Mouse (Mus musculus) brain, embryonic 18.5 days (tissue): ENCODE results near the gene Decr2.
"Not testable (repeated sequence)": the region's sequence is repeated elsewhere in the genome, so short reads cannot be mapped to it uniquely, and the experiment has no call there.

ENCODE experiments used
- DNase-seq: peaks from one replicate; pipeline ENCODE4 v3.0.0-alpha.2; 2012; ENCODE audit warnings: low read depth, low spot score

The Decr2 gene

GRCm38 (mm10) chr17:26113181-26113948, 23.2 kb upstream of the Decr2 start, which contains the start of gene Tmem8:
Gene Tmem8 (plus strand): TSS chr17:26113299.
- DNase-seq = no peak

GRCm38 (mm10) chr17:26112751-26113150, 22.6 kb upstream of the Decr2 start:
- no peak for DNase-seq

DNA sequence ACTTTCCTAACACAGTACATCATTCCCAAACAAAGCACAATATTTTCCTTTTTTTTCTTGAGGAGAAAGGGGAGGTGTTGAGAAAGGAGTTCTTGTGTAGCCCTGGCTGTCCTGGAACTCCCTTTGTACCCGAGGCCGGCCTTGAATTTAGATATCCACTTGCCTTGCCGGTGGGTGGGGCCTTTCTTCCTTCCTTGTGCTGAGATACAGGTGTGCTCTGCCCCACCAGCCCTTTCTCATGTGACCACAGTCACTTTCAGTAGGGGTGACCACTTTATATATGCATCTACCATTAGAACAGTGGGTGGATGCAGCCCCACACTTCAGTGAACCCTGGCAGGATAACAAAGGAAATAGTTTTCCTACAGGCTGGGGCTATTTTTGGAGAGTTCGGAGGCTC, 21.6 kb upstream of the Decr2 start:
- no peak for DNase-seq

- DNase-seq = no peak
These were observed 20.9 kb upstream of the Decr2 start for GRCm38 (mm10) chr17:26111024-26111423.

GRCm38 (mm10) chr17:26110156-26110555, 20.0 kb upstream of the Decr2 start:
- no peak for DNase-seq

- no peak for DNase-seq
These were observed 15.5 kb upstream of the Decr2 start for GRCm38 (mm10) chr17:26105619-26106018.

DNA sequence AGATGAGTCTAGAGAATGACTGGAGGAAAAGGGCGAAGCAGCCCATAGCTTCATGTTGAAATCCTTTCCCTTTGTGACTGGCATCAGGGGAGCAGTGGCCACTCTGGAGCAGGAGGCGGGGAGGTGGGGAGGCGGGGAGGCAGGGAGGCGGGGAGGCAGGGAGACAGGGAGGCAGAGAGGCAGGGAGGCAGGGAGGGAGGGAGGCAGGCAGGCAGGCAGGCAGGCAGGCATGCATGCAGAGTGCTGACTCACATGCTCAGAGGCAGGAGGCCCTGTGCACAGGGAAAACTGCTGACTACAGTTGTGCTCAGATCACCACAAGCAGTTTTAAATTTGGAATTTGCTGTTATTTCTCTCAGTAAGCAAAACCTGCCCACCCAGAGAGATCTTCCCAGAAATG, 11.3 kb upstream of the Decr2 start:
- no peak for DNase-seq

DNA sequence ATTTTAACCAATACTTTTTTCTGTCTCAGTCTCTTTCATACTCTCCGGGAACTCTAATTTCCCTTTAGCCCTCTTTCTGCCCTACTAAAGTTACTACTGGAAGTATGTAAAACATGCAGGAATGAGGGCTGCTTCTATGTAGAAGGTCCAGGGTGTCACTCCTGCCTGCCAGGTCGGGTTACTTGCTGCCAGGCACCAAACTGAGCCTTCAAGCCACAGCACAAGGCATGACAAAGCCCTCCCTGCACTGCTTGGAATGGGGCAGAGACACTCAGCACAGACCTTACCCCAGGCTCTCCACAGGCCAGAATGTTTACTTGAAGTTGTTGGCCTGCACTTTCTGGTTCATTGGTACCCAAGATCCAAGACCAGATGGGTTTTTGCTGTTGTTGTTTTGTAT, 10.0 kb upstream of the Decr2 start:
- no peak for DNase-seq

- not testable (repeated sequence) for DNase-seq
These were observed 9.2 kb upstream of the Decr2 start for GRCm38 (mm10) chr17:26099316-26099715.

DNA sequence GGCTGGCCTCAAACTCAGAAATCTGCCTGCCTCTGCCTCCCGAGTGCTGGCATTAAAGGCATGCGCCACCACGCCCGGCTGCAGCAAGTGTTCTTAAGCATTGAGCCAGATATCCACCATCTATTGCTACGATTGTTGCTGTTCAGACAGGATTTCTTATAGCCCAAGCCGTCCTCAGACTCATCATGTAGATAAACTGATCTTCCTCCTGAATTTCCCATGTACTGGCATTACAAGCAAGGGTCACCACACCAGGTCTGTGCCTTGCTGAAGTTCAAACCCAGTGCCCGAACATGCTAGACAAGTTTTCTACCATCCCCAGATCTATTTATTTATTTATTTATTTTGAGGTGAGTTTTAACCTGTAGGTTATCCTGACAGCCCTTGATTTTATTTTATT, 8.3 kb upstream of the Decr2 start:
- DNase-seq = no peak

DNA sequence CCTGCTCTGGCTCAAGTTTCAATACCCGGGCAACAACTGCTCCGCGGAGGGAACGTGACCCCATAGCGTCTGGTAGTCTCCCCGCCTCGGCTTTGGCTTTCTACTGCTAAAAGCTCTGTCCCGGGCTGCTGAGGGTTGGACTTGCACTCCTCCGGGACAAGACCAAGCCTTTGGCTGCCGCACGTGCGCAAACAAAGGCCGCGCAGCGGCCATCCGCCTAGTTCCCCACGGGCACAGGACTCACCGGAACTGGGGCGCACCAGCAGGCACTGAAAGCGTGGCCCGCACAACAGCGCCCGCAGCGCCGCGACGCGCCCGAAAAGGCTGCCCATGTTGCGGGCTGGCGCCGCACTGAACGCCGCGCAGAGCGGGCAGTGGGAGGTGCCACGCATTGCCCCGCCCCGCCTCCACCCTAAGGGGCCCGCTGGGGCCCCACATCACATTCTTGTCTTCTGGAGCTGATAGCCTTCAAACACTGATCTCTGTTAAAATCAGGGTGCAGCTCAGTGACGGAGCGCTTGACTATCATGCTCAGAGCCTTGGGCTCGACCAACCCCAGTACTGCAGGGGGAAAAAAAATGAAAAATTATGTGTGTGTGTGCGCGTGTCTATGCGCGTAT, 5.1 kb upstream of the Decr2 start, which contains the start of gene Nme4:
Gene Nme4, minus strand, starts transcription at position 482 of the 620 bp plus-strand sequence.
- no peak for DNase-seq

DNA sequence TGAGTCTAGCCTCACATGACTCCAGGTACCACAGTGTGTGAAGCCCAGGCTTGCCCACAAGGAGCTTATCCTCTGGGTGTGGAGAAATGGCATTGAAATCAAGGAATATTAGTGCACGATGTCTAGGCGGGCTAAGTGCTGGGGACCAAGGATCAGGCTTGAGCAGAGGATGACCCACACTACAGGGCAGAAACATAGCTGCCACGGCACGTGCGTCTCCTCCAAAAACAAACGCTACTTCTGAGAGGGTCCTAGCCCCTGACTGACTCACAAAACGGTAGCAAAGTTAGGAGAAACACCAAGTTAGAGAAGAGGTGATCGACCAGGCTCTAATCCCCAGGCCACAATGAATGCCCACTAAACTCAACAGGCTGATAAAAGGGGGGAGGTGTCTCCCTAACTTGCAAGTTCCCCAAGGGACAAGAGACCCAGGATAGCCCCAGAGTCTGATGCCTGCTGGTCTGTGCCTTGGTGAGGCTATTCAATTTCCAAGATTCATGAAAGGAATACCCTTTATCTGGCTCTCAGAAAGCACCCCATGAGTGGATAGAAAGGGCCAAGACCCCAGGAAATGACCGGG, 4.5 kb upstream of the Decr2 start:
- no peak for DNase-seq

- DNase-seq = no peak
These were observed 3.0 kb downstream of the Decr2 start for GRCm38 (mm10) chr17:26087059-26087564.

DNA sequence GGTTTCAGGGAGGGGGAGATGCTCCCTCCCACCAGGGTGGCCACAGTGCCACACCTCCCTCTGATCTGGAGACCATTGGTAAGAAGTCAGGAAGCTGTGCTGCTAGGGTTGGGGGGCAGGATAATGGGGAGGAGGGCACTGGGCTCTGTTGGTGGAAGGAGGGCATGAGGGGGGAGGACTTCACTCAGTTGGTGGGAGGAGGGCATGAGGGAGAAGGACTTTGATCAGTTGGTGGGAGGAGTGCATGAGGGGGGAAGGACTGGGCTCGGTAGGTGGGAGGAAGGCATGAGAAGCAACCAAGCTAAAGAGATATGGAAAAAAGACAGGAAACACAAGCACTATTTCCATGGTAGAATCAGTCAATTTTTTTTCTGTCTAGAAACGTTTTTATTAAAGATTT, 9.3 kb downstream of the Decr2 start:
- DNase-seq = no peak

DNA sequence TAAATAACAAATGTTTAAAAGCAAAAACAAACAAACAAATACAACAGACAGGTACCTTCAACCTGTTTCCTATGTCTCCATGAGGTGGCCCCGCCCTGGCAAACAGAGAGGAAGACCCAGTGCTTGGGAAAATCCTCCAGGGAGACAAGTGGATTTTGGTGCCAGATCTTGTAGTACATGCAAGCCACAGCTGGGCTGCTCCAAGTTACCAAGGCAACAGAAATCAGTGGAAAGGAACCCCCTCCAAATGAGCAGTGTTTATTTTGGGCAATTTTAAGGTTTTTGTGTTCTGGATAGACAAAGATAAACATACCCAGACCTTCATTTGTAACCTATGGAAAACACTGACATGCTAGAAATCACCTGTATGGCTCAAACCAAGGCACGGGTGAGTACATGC, 11.3 kb downstream of the Decr2 start:
- no peak for DNase-seq

GRCm38 (mm10) chr17:26075246-26075645, 14.9 kb downstream of the Decr2 start:
- DNase-seq = no peak

GRCm38 (mm10) chr17:26070136-26070535, 20.0 kb downstream of the Decr2 start:
- DNase-seq = no peak

DNA sequence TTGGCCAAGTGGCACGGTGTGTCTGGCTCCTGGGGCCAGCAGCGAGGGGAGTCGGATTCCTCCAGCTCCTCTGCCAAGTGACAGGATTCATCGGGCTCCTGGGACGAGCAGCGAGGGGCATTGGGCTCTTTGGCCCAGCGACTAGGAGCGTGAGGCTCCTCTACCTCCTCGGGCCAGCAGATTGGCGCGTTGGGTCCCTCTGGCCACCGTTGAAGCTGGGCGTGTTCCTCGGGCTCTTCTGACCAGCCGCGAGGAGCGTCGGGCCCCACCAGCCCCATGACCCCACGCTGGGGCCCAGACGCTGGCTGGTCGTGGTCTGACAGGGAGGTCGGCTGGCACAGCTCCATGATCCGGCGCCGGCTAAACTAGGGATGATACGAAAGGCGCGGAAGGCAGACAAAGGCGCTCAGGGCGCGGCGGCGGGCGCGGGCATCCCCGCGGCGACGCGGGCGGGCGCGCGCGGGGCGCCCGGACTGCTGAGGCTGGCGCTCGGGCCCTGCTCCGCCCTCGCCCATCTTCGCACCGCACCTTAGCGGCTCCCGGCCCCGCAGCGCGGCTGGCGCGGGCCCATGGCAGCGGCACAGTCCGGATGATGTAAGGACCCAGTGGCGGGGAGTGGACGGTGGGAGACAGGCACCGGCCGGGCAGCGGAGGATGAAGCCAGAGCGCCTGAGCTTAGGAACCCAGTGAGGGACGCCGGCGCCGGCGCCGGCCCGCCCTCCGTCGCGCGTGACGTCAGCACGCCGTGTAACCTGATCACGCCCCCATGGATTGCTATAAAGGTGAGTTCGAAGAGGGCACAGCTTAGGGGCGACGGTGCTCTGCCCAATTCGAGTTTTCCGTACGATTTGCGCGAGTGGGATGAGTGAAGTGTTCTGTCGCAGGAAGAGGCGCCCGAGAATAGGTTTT, 21.1 kb downstream of the Decr2 start, which contains the start of gene Rab11fip3:
Gene Rab11fip3, minus strand, starts transcription at position 725 of the 909 bp plus-strand sequence.
- DNase-seq = peak; percentile 85

GRCm38 (mm10) chr17:26068024-26068830, 21.9 kb downstream of the Decr2 start:
- no peak for DNase-seq

DNA sequence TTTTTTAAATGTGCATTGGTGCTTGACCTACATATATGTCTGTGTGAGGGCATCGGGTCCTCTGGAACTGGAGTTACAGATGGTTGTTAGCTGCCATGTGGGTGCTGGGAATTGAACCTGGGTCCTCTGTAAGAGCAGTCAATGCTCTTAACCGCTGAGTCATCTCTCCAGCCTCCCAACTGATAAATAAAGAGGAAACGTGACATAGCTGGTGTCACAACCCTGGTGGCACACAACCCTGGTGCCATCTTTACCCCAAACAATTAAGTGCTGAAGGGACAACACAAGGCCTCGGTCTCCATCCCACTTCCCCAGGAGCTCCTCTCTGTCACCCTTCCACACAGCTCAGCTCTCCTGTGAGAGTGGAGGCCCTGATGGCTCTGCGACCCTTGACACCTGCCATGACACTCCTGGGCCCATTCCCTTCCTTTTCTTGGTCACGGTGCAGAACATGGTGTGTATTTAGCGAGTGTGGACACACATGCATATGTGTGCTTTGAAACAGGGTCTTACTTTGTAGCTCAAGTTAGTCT, 23.6 kb downstream of the Decr2 start:
- no peak for DNase-seq
